Mouse (Mus musculus): Measurements from ENCODE around the gene Tmem222.

Tmem222 gene

DNA sequence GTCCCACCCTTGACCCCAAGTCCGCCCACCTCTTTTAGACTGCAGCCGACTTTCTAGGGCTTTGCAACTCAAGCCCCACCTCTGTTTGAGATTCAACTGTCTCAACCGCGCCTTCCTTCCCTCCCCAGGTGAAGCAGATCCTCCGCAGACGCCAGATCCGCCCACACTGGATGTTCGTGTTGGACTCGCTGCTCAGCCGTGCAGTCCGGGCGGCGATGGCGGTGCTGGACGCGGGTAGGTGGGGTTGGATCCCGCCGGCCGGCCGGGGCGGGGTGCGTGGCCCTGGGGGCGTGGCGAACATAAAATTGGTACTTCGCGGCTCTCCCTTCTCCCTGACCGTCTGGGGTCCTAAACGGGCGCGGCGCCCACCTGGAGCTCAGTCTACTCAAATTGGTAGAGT lies 26.4 kb downstream of the Tmem222 start:
- no peak for DNase-seq (ENCODE audit: low read depth, low spot score)

DNA sequence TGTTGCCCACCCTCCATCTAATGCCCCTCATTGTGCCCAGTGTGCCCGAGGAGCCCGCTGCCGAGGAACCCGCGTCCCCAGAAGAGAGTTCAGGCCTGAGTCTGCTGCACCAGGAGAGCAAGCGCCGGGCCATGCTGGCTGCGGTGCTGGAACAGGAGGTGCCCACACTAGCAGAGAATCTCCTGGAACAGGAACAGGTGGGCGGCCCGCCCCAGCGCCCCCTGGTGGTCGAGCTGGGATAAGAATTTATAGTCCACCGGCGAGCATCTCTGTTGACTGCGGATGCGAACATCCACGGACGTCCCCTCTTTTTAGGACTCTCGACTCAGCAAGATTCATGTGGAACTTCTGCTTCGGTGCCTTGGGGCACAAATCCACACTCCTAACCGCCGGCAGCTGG lies 27.0 kb downstream of the Tmem222 start:
- DNase-seq (ENCODE audit: low read depth, low spot score) = peak; percentile 60

DNA sequence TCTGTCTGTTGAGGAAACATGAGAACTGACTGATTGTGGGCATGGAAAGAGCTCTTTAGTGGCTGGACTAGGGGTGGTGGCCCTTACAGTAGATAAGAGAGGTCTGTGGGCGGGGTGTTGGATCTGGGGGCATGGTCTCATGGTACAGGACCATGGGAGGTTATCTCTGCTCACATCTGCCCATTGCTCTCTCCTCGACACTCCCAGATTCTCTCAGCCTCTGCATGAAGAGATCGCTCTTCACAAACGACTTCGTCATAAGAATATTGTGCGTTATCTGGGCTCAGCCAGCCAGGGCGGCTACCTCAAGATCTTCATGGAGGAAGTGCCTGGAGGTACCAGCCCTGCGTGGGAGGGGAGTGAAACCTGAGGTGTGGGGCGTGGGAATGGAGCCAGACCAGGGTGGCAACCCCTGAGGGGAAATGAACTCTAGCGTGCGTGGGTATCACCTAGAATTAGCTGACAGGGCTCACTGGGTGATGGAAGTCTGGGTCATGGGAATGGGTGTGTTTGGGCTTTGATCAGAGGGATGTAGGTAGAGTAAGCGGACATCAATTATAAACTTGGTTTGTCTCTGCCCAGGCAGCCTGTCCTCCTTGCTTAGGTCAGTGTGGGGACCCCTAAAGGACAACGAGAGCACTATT lies 29.7 kb downstream of the Tmem222 start:
- DNase-seq (ENCODE audit: low read depth, low spot score) = no peak

DNA sequence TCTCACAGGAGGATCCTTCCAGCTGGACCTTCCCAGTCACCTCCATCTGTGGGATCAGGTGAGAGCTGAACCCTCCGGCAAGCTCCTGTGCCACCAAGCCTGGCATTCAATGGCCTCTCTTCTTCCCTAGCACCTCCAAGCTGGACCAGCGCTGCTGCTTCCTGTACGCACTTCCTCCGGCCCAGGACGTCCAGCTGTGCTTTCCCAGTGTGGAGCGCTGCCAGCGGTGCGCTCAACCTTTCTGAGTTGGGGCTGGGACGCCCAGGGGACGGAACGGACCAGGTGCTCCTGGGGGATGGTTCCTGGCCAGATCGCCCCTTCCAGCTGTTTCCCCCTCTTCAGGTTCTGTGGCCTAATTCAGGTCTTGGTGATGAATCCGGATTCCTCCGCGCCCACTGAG lies 30.5 kb downstream of the Tmem222 start:
- DNase-seq (ENCODE audit: low read depth, low spot score) = no peak

DNA sequence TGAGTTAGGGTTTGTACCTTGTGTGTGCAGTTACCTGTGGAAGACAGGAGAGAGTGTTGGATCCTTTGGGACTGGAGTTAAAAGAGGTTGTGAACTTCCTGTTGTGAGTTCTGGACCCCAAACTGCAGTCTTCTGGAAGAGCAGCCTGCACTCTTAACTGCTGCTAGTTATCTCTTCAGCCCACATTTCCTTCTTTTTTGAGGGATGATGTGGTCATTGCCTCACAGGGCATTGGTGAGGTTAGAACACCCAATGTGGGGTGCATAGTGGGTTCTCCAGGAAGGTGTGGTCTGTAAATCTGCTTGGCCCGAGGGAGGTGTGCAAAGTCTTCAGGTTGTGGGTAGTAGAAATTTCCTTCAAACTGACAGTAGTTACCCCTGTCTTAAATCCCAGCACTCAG lies 33.3 kb downstream of the Tmem222 start:
- no peak for DNase-seq (ENCODE audit: low read depth, low spot score)

DNA sequence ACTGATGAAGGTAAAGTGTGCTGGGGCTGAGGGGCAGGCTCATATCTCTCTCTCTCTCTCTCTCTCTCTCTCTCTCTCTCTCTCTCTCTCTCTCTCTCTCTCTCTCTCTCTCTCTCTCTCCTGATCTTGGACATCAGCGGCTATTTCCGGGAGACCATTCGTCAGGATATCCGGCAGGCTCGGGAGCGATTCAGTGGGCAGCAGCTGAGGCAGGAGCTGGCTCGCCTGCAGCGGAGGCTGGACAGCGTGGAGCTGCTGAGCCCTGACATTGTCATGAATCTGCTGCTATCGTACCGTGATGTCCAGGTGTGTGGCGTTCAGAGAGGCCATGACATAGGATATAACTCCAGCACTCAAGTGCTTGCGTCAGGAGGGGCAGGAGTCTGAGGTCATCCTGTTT lies 34.1 kb downstream of the Tmem222 start:
- no peak for DNase-seq (ENCODE audit: low read depth, low spot score)

DNA sequence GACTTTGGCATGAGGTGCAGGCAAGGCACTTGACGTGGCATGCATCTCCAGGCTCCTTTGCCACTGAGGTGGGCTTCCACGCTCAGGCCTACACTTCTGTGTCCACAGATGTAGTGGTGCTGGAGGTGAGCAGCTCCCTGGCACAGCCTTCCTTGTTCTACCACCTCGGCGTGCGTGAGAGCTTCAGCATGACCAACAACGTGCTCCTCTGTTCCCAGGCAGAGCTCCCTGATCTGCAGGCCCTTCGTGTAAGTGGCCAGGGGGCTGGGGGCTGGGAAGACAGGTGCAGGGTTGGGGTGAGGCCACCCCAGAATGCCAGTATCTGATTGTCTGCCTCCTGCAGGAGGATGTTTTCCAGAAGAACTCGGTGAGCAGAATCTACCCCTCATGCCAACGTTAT lies 34.9 kb downstream of the Tmem222 start:
- no peak for DNase-seq (ENCODE audit: low read depth, low spot score)

DNA sequence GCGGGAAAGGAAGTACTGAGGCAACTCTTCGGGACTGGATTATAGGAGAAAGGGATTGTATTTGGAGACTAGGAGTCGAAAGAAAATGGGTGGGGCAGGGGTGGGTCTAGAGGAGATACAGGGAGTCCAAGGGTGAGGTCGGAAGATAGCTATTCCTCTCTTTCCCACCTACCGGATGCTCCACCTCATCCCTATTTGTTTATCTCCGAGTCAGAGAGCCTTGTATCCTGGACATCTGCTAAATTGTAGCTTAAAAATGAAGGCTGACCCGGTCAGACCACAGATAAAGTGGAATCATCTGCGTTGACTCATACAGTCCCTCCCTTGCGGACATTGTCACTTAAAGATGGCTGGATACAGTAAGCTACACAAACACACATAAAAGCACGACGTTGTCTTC lies 35.7 kb downstream of the Tmem222 start:
- DNase-seq (ENCODE audit: low read depth, low spot score) = no peak

DNA sequence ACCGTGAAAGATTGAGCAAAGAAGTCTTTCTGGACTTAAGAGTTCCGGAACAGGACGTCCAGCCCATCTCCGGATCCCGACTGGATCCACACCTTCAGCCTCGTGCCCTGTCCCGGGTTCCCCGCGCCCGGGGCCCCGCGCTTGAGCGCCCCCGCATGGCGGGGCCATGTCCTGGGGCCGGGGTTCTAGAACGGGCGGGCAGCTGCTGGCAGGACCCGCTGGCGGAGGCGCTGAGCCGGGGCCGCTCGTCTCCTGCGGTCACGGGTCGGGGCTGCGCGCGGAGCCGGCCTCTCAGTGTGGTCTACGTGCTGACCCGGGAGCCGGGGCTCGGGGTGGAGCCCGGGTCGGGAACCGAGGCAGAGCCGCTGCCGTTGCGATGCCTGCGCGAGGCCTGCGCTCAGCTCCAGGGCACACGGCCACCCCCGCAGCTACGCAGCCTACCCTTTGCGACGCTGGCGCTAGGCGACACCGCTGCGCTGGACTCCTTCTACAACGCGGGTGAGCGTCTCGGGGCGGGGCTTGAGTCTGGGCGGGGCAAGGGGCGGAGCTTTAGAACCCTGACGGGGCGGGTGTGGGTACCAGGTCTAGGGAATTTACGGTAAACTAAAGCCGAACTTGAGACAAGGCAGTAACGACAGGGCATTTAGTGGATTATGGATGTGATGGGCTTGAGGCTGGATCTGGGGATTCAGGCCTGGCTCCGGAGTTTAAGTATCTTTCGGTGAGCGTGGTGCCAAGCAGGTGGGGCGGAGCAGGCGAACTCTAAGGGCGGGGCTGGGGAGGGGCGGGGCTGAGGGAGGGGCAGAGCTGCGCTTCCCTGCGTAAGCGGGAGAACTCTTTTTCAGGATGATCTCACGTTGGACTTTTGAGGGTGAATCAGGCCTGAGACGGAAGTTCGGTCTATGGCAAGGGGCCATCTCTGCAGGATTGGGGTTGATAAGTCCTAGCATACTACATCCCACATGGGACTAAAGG lies 36.4 kb downstream of the Tmem222 start:
- peak; percentile 93 for DNase-seq (ENCODE audit: low read depth, low spot score)

DNA sequence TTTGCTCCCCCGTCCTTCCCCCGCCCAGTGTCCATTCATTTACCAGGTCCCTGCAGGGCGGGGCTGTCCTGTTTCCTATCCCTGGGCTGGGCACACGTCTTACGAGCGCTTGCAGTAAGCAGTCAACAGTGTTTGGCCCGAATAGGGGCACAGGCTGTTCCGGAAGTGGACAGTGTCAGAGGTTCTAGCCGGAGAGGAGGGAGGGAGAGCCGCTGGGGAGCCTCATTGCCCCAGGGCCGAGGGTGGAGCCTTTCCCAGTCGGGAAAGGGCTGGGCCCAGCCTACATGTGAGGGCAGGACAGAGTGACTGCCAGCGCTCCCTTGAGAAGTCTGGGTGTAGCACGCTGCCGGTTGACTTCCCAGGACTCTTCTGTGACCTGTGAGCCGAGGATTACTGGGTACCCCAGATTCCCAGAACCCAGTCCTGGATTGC lies 37.1 kb downstream of the Tmem222 start, which contains the start of gene Map3k6:
TSS of gene Map3k6 (plus strand) at position 329 of the 432 bp plus-strand sequence.
- peak; percentile 92 for DNase-seq (ENCODE audit: low read depth, low spot score)

DNA sequence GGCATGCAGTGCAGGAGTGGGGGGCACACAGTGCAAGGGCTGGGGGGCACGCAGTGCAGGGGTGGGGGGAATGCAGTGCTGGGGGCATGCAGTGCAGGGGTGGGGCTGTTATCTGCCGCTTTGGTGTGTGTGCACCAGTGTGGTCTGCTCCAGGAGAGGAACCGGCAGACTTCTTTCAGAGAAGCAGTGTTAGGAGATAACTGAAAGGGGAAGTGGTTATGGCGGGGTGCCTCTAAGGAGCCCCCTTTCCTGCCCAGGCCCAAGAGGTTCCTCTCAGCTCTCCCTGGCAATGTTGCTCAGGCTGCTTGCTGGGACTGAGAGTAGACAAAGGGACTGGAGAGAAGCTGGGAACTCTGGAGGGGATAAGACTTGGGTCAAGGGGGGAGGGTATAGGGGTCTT lies 39.7 kb downstream of the Tmem222 start:
- no peak for DNase-seq (ENCODE audit: low read depth, low spot score)

DNA sequence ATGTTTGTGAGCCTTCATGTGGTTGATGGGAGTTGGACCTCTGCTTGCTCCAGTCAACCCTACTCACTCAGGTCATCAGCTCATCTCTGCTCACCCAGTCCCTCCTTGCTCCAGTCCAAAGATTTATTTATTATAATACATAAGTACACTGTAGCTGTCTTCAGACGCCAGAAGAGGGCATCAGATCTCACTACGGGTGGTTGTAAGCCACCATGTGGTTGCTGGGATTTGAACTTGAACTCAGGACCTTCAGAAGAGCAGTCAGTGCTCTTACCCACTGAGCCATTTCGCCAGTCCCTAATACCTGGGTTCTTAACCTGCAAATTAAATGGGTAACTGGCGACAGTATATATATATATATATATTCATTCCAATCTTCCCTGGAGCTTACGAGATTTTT lies 42.2 kb downstream of the Tmem222 start:
- DNase-seq (ENCODE audit: low read depth, low spot score) = no peak

DNA sequence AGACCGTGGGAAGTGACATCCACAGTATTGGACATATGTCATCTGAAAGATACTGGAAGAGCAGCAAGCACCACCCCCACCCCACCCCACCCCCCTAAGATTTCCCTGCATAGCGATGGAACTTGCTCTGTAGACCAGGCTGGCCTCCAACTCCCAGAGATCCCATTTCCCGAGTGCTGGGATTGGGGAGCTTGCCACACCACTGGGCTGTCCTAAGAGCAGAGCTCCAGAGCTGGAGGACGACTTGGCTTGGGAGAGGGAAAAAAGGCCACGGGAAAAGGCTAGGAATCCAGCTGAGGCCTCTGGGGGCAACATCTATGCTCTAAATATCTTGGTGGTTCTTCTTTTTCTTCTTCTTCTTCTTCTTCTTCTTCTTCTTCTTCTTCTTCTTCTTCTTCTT lies 42.8 kb downstream of the Tmem222 start:
- no peak for DNase-seq (ENCODE audit: low read depth, low spot score)

DNA sequence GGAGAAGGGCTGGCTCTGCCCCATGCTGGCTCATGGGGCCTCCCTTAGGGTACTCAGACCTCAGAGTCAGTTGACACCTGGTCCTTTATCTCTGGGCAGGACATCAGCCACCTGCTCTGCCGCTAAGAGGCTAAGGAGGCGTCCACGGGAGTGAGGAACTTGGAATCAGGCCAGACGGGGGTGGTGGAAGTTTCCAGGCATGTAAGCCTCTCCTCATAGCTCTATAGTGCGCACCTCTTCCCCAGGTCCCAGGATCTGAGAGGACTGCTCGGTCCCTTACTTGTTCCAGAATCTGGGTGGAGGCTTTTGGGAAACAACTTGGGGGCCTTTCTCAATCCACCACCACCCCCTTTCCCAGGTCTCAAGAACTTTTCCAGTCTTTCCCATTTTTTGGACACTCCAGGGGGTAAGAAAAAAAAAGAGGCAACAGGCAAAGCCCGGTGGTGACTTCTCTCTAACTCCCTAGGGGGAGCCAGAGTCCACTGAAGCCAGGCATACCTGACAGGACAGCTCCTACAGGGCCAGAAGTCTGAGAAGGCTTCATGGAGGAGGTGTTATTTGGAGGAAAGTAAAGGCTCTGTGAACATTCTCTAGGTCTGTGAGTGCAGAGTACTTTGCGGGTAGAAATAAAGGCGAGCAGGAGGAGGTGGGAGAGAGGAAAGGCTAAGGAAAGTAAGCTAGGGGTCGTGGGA lies 44.2 kb downstream of the Tmem222 start:
- no peak for DNase-seq (ENCODE audit: low read depth, low spot score)

DNA sequence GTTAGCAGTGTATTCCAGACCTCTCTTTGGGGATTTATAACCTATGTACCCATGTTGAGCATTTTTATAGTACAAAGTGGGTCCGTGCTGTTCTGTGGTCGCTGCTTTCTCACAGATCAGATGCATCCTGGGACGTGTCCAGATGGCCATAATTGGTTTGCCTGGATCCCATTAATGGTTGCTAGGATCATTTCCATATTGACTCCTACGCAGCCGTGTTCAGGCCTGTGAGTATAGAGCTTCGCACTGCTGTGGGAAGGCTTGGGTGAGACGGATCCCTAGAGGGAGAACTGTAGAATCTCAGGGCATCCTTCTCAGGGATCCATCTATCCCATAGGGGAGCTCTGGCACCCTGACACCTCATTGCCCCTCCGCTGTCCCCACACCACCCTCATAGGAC lies 48.0 kb downstream of the Tmem222 start:
- DNase-seq (ENCODE audit: low read depth, low spot score) = no peak

DNA sequence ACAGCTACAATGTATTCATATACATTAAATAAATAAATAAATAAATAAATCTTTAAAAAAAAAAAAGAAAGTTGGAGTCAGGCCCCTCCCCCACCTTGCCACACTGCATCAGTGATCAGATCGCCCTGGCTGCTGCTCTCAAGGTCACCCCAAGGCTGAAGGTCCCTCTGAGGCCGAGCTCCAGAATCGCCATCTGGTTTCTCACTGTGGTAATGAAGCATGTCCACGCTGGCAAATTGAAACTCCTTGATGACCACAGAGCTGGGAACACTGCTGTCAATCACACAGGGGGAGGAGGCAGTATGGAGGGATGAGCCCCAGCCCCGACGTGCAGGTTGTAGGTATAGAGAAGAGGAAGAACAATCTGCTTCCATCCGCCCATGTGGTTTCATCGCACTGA lies 50.0 kb downstream of the Tmem222 start:
- no peak for DNase-seq (ENCODE audit: low read depth, low spot score)

DNA sequence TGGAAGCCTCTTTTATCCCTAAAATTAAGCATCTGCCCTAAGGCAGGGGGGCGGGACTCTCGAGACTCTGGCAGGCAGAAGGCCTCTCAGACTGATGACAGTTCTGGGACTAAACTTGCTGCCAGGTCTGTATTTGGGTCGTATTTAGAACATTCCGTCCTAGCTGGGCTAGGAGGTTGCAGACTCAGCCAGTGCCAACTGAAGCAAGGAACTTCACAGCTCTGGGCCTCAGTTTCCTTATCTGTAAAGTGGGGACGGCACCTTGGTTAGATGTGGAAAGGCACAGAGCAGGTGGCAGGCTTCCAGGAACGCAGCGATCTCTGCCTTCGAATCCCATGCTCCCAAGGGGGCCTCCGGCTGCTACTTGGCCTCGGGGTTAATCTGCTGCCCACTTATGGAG lies 51.5 kb downstream of the Tmem222 start:
- peak; percentile 58 for DNase-seq (ENCODE audit: low read depth, low spot score)

DNA sequence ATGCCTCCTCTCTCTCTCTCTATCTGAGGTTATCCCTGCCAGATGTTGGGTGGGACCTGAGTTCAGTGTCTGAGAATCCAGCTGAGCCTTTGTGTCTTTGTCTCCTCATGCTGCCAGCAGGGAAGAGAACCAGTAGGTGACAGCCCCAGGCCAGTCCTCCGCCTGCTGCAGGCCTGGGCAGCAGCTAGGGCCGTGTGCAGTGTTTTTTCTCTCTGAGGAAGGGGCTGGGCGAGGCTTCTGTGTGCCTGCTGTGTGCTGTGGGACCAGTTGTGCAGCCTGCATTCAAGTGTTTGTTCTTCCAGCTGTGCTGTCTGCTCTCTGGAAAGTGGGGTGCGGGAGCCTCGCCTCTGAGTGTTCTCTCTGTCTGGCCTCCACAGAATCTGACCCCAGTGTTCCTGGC lies 53.7 kb downstream of the Tmem222 start:
- DNase-seq (ENCODE audit: low read depth, low spot score) = no peak

DNA sequence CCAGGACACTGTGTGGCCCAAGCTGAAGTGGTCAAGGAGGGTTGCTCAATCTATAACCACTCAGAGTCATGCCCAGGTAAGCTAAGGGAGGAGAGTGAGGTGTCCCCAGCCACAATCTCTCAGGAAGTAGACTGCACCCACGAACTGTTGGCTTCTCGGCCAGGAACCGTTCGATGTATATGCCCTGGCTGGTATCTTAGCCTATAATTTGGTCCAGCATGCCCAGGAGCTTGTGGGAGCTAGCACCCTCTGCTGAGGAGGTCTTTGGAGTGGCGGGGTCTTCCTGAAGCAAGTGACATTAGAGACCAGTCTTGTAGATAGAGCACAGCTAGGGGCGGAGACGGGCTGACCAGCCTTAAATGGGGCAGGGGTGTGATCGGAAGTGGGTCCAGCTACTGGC lies 55.9 kb downstream of the Tmem222 start:
- no peak for DNase-seq (ENCODE audit: low read depth, low spot score)

DNA sequence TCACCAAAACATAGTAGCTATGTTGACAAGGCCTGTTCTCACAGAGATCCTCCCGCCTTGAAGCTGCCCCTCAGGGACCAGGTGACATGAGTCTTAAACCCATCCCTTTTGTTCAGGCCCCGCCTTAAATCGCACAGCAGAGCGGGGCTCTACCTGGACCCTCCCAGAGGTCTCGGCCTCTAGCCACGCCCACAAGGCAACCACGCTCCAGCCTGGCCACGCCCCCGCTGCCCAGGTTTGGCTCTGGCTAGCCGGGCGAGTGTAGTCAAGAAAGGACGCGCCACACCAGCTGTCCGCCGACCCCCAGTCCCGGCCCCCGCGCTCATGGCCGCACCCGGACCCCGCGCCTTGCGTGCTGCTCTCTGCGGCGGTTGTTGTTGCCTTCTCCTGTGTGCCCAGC lies 56.9 kb downstream of the Tmem222 start:
- no peak for DNase-seq (ENCODE audit: low read depth, low spot score)

DNA sequence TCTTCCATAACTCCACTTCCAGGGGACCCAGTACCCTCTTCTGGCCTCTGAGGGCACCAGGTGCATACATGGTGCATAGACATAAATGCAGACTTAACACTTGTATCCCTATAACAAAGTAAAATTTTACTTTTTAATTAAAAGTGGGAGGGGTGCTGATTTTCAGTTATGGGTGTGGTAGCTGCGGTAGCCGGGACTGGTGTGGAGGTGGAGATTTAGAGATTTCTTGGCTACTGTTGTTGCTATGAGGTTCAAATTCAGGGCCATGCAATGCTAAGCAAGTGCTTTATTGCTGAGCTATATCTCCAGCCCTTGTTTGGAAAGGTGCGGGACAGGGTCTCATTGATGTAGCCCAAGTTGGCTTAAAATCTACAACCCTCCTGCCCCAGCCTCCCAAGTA lies 58.8 kb downstream of the Tmem222 start:
- DNase-seq (ENCODE audit: low read depth, low spot score) = no peak

DNA sequence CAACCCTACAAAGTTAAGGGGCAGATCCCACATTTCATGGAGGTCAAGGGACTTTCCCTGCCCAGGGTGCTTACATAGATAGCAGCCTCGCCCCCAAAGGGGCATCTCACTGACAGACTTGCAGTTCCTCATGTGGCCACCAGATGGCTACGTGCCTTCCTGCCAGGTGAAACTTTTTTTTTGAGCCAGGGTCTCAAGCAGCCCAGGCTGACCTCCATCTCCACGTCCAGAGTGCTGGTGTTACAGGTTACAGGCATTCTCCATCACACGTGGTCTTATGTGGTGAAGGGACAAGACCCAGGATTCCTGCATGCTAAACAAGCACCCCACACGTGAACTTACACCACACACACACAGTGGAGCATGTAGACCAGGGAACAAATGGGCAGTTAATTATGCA lies 60.0 kb downstream of the Tmem222 start:
- no peak for DNase-seq (ENCODE audit: low read depth, low spot score)
